Mouse (Mus musculus) kidney, adult 2 months (tissue): Measurements from ENCODE around the gene Ifrd1.

Source experiments
- CTCF ChIP-seq: fragments of 200-500 bp; conservative IDR thresholded peaks from 2 replicates; pipeline ENCODE4 v1.5.1; 2011; ENCODE audit warnings: low read depth, mild to moderate bottlenecking, control low read depth, low read length, moderate library complexity, mixed read lengths; ENCODE audit not compliant: insufficient read depth, insufficient read length
- POLR2A ChIP-seq: fragments of 200-500 bp; IDR thresholded peaks from one replicate; pipeline ENCODE4 v1.6.1; 2011; ENCODE audit warnings: low read depth, low read length, control low read depth

DNA sequence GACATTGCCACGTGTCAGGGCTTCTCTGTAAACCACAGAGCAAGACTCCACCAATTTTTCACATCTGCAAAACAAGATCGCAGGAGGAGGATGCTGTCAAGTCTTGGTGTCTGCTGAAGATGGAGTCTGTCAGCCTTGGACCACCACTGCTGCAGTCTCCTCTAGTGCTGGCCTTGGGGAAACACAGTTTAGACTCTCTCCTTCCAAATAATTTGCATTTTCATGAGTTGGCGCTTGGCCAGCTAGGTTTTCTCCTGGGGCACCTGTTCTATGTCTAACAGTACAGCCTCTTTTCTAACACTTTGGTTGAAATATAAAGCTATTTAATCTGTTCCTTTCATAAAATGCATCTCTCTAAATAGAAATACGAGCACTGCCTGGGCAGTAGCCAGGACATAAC, 38.2 kb upstream of the Ifrd1 start:
- TF ChIP-seq CTCF (no peak), POLR2A (no peak)
